ENCODE assay signal across 19 mouse cellular contexts in genomic region chr8:71408231-71408630, GRCm38 (mm10). TPM values are rescaled to one million over a fixed set of nuclear protein-coding genes. Genes with fewer than 3 reads are reported as not detected.
"Had no signal": no experiment of that assay in that cellular context is flagged by ENCODE, and none has a peak within 500 bp of the region (broad histone marks: within the 10 kb centered on the region; RNA-seq: fewer than 3 reads in every experiment).

No protein-coding gene starts in this region.

- ATAC-seq: midbrain, embryonic 13.5 days; midbrain, embryonic 16.5 days had no signal

- H3K4me2 ChIP-seq: lung, embryonic 14.5 days; neural tube, embryonic 12.5 days had no signal

- H3K9me3 ChIP-seq: midbrain, embryonic 10.5 days; midbrain, embryonic 13.5 days; neural tube, embryonic 12.5 days had no signal

- H3K27ac ChIP-seq: liver, embryonic 14.5 days; midbrain, embryonic 10.5 days; midbrain, embryonic 13.5 days; neural tube, embryonic 12.5 days had no signal

- H3K9ac ChIP-seq: liver, embryonic 14.5 days; lung, embryonic 14.5 days; midbrain, embryonic 13.5 days; neural tube, embryonic 12.5 days had no signal

- DNase-seq: lung, adult 18-20 months; lung, embryonic 14.5 days; lung, postnatal 10 days; lung, postnatal 4 days; retina, postnatal 1 day; right cerebral cortex, adult 18-20 months; right cerebral cortex, postnatal 25 days; right cerebral cortex, postnatal 4 days; spleen, adult 18-20 months; thymus, adult 18-20 months; thymus, postnatal 14 days; thymus, postnatal 36 days had no signal

- H3K4me3 ChIP-seq: midbrain, embryonic 13.5 days; myocyte; neural tube, embryonic 12.5 days had no signal

- H3K27me3 ChIP-seq: midbrain, embryonic 13.5 days; neural tube, embryonic 12.5 days had no signal

RNA-seq across cellular contexts. Expression of gene Ushbp1, which starts 12.6 kb away (rescaled TPM):
- total RNA-seq: megakaryocyte-erythroid progenitor cell, adult 5-6 weeks had no signal
